Mouse (Mus musculus): ENCODE measurements around the gene Dnajc14. TPM values are rescaled to one million over a fixed set of nuclear protein-coding genes. Genes with fewer than 3 reads are reported as not detected.

The Dnajc14 gene
- polyA plus RNA-seq, 1 experiment = 41.3 TPM

DNA sequence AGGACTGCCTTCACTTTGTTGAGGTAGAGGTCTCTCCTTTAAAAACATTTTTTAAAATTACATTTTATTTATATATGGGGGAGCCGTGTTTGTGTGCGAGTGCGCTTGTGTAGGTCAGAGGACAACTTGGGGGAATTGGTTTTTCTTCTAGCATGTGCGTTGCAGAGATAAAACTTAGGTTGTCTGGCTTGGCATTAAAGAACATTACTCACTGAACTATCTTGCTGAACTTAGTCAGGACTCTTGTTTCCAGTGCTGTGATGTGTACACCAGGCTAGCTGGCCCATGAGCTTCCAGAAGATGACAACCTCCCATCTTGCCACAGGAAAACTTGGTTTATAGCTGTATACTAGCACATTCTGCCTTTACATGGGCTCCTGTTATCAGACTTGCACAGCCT is 42.8 kb downstream of the Dnajc14 start:
- peaks cover 69% of the 10 kb centered on the region for H3K36me3 ChIP-seq (ENCODE audit: control insufficient read depth, insufficient read depth, low read length, poor library complexity, severe bottlenecking)
- no peaks in the 10 kb centered on the region for H3K27me3 ChIP-seq (ENCODE audit: control insufficient read depth, insufficient read depth, low read length, poor library complexity, severe bottlenecking)
- no peaks in the 10 kb centered on the region for H3K9me3 ChIP-seq (replicated peaks; ENCODE audit: control insufficient read depth, insufficient read depth, low read length, poor library complexity, severe bottlenecking)
- H3K27ac ChIP-seq (ENCODE audit: insufficient read depth, low read length) = no peak overlapping the region
- H3K9ac ChIP-seq (ENCODE audit: low read depth, poor library complexity, severe bottlenecking) = no peak overlapping the region
- TF ChIP-seq POLR2A (IDR thresholded peaks at IDR 0.05; ENCODE audit: insufficient read depth, low read length) (no peak), EP300 (IDR thresholded peaks at IDR 0.05; ENCODE audit: insufficient read depth, low read depth, low read length) (no peak), CTCF (IDR thresholded peaks at IDR 0.05; ENCODE audit: low read depth, low read length) (no peak)
- no peaks in the 10 kb centered on the region for H3K4me1 ChIP-seq (ENCODE audit: control insufficient read depth, insufficient read depth, low read length)
- no peak overlapping the region for H3K4me3 ChIP-seq (ENCODE audit: low read depth, low read length)

- Histone ChIP-seq H3K27ac (ENCODE audit: insufficient read depth, low read length) (no peak overlapping the region), H3K4me3 (ENCODE audit: low read depth, low read length) (no peak overlapping the region), H3K9ac (ENCODE audit: low read depth, poor library complexity, severe bottlenecking) (no peak overlapping the region), H3K36me3 (ENCODE audit: control insufficient read depth, insufficient read depth, low read length, poor library complexity, severe bottlenecking) (peaks cover 64% of the 10 kb centered on the region), H3K9me3 (replicated peaks; ENCODE audit: control insufficient read depth, insufficient read depth, low read length, poor library complexity, severe bottlenecking) (no peaks in the 10 kb centered on the region), H3K27me3 (ENCODE audit: control insufficient read depth, insufficient read depth, low read length, poor library complexity, severe bottlenecking) (no peaks in the 10 kb centered on the region), H3K4me1 (ENCODE audit: control insufficient read depth, insufficient read depth, low read length) (no peaks in the 10 kb centered on the region)
- no peak for TF ChIP-seq EP300 (IDR thresholded peaks at IDR 0.05; ENCODE audit: insufficient read depth, low read depth, low read length)
- TF ChIP-seq POLR2A (IDR thresholded peaks at IDR 0.05; ENCODE audit: insufficient read depth, low read length) = no peak
- no peak for TF ChIP-seq CTCF (IDR thresholded peaks at IDR 0.05; ENCODE audit: low read depth, low read length)
Measured at GRCm38 (mm10) chr10:128848426-128848825, 44.6 kb downstream of the Dnajc14 start.

- Histone ChIP-seq H3K4me1 (ENCODE audit: control insufficient read depth, insufficient read depth, low read length) (no peaks in the 10 kb centered on the region), H3K9ac (ENCODE audit: low read depth, poor library complexity, severe bottlenecking) (no peak overlapping the region), H3K4me3 (ENCODE audit: low read depth, low read length) (no peak overlapping the region), H3K27ac (ENCODE audit: insufficient read depth, low read length) (no peak overlapping the region), H3K27me3 (ENCODE audit: control insufficient read depth, insufficient read depth, low read length, poor library complexity, severe bottlenecking) (no peaks in the 10 kb centered on the region), H3K36me3 (ENCODE audit: control insufficient read depth, insufficient read depth, low read length, poor library complexity, severe bottlenecking) (peaks cover 62% of the 10 kb centered on the region), H3K9me3 (replicated peaks; ENCODE audit: control insufficient read depth, insufficient read depth, low read length, poor library complexity, severe bottlenecking) (no peaks in the 10 kb centered on the region)
- no peak for TF ChIP-seq EP300 (IDR thresholded peaks at IDR 0.05; ENCODE audit: insufficient read depth, low read depth, low read length)
- TF ChIP-seq CTCF (IDR thresholded peaks at IDR 0.05; ENCODE audit: low read depth, low read length) = no peak
- TF ChIP-seq POLR2A (IDR thresholded peaks at IDR 0.05; ENCODE audit: insufficient read depth, low read length) = no peak
Measured at GRCm38 (mm10) chr10:128850339-128850738, 46.5 kb downstream of the Dnajc14 start.

GRCm38 (mm10) chr10:128861176-128861575 is 57.3 kb downstream of the Dnajc14 start:
- Histone ChIP-seq H3K9ac (ENCODE audit: low read depth, poor library complexity, severe bottlenecking) (no peak overlapping the region), H3K9me3 (replicated peaks; ENCODE audit: control insufficient read depth, insufficient read depth, low read length, poor library complexity, severe bottlenecking) (no peaks in the 10 kb centered on the region), H3K4me3 (ENCODE audit: low read depth, low read length) (no peak overlapping the region), H3K4me1 (ENCODE audit: control insufficient read depth, insufficient read depth, low read length) (no peaks in the 10 kb centered on the region), H3K27me3 (ENCODE audit: control insufficient read depth, insufficient read depth, low read length, poor library complexity, severe bottlenecking) (no peaks in the 10 kb centered on the region), H3K36me3 (ENCODE audit: control insufficient read depth, insufficient read depth, low read length, poor library complexity, severe bottlenecking) (peaks cover 61% of the 10 kb centered on the region), H3K27ac (ENCODE audit: insufficient read depth, low read length) (no peak overlapping the region)
- no peak for TF ChIP-seq CTCF (IDR thresholded peaks at IDR 0.05; ENCODE audit: low read depth, low read length)
- TF ChIP-seq EP300 (IDR thresholded peaks at IDR 0.05; ENCODE audit: insufficient read depth, low read depth, low read length) = no peak
- TF ChIP-seq POLR2A (IDR thresholded peaks at IDR 0.05; ENCODE audit: insufficient read depth, low read length) = no peak

GRCm38 (mm10) chr10:128866042-128866441 is 62.2 kb downstream of the Dnajc14 start:
- TF ChIP-seq CTCF (IDR thresholded peaks at IDR 0.05; ENCODE audit: low read depth, low read length) = no peak
- no peak for TF ChIP-seq POLR2A (IDR thresholded peaks at IDR 0.05; ENCODE audit: insufficient read depth, low read length)
- TF ChIP-seq EP300 (IDR thresholded peaks at IDR 0.05; ENCODE audit: insufficient read depth, low read depth, low read length) = no peak
- Histone ChIP-seq H3K36me3 (ENCODE audit: control insufficient read depth, insufficient read depth, low read length, poor library complexity, severe bottlenecking) (peaks cover 47% of the 10 kb centered on the region), H3K9me3 (replicated peaks; ENCODE audit: control insufficient read depth, insufficient read depth, low read length, poor library complexity, severe bottlenecking) (no peaks in the 10 kb centered on the region), H3K27ac (ENCODE audit: insufficient read depth, low read length) (no peak overlapping the region), H3K4me1 (ENCODE audit: control insufficient read depth, insufficient read depth, low read length) (peaks cover 1% of the 10 kb centered on the region), H3K27me3 (ENCODE audit: control insufficient read depth, insufficient read depth, low read length, poor library complexity, severe bottlenecking) (no peaks in the 10 kb centered on the region), H3K4me3 (ENCODE audit: low read depth, low read length) (no peak overlapping the region), H3K9ac (ENCODE audit: low read depth, poor library complexity, severe bottlenecking) (no peak overlapping the region)

DNA sequence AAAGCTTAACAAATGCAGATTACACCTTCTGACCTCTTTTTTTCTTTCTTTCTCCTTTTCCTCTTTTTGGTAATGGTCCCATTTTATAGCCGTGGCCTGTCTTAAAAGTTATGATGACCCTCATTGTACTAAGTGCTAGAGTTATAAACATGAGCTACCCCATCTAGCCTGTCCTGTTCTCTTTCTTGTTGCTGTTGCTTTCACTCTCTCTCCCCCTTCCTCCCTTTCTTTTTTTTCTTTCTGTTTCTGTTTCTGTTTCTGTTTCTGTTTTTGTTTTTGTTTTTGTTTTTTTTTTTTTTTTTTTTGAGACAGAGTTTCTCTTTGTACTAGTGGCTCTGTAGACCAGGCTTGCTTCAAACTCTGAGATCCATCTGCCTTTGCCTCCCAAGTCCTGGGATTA is 62.7 kb downstream of the Dnajc14 start:
- Histone ChIP-seq H3K27me3 (ENCODE audit: control insufficient read depth, insufficient read depth, low read length, poor library complexity, severe bottlenecking) (no peaks in the 10 kb centered on the region), H3K36me3 (ENCODE audit: control insufficient read depth, insufficient read depth, low read length, poor library complexity, severe bottlenecking) (peaks cover 48% of the 10 kb centered on the region), H3K4me1 (ENCODE audit: control insufficient read depth, insufficient read depth, low read length) (peaks cover 1% of the 10 kb centered on the region), H3K9ac (ENCODE audit: low read depth, poor library complexity, severe bottlenecking) (no peak overlapping the region), H3K4me3 (ENCODE audit: low read depth, low read length) (no peak overlapping the region), H3K9me3 (replicated peaks; ENCODE audit: control insufficient read depth, insufficient read depth, low read length, poor library complexity, severe bottlenecking) (no peaks in the 10 kb centered on the region), H3K27ac (ENCODE audit: insufficient read depth, low read length) (no peak overlapping the region)
- no peak for TF ChIP-seq CTCF (IDR thresholded peaks at IDR 0.05; ENCODE audit: low read depth, low read length)

Other genes with a start within 250 kb of the Dnajc14 start
- gene Pa2g4, start 238.1 kb upstream of the Dnajc14 start, polyA plus RNA-seq (2011; ENCODE audit: insufficient read depth, insufficient read length, low read depth, missing spikeins) = 366 and 396 TPM in 2 replicates
- 39.4 and 41.7 TPM in 2 replicates for gene Erbb3, start 214.4 kb upstream of the Dnajc14 start, polyA plus RNA-seq (2011; ENCODE audit: insufficient read depth, insufficient read length, low read depth, missing spikeins)
- gene Rps26, start 177.3 kb upstream of the Dnajc14 start, polyA plus RNA-seq (2011; ENCODE audit: insufficient read depth, insufficient read length, low read depth, missing spikeins) = 1,832 and 1,959 TPM in 2 replicates
- gene Ikzf4, start 158.1 kb upstream of the Dnajc14 start, polyA plus RNA-seq (2011; ENCODE audit: insufficient read depth, insufficient read length, low read depth, missing spikeins) = 9.8 and 11.6 TPM in 2 replicates
- gene Suox, start 130.0 kb upstream of the Dnajc14 start, polyA plus RNA-seq (2011; ENCODE audit: insufficient read depth, insufficient read length, low read depth, missing spikeins) = 14.3 and 14.4 TPM in 2 replicates
- 79.0 and 83.6 TPM in 2 replicates for gene Rab5b, start 107.8 kb upstream of the Dnajc14 start, polyA plus RNA-seq (2011; ENCODE audit: insufficient read depth, insufficient read length, low read depth, missing spikeins)
- 3.0 TPM in 2 replicates for gene Pmel, start 99.9 kb upstream of the Dnajc14 start, polyA plus RNA-seq (2011; ENCODE audit: insufficient read depth, insufficient read length, low read depth, missing spikeins)
- gene Cdk2, start 99.0 kb upstream of the Dnajc14 start, polyA plus RNA-seq (2011; ENCODE audit: insufficient read depth, insufficient read length, low read depth, missing spikeins) = 81.4 and 82.7 TPM in 2 replicates
- gene Dgka, start 59.2 kb upstream of the Dnajc14 start, polyA plus RNA-seq (2011; ENCODE audit: insufficient read depth, insufficient read length, low read depth, missing spikeins) = 44.7 and 46.7 TPM in 2 replicates
- 53.8 and 56.0 TPM in 2 replicates for gene Pym1, start 56.2 kb upstream of the Dnajc14 start, polyA plus RNA-seq (2011; ENCODE audit: insufficient read depth, insufficient read length, low read depth, missing spikeins)
- gene Mmp19, start 13.2 kb upstream of the Dnajc14 start, polyA plus RNA-seq (2011; ENCODE audit: insufficient read depth, insufficient read length, low read depth, missing spikeins) = 0.46 and 1.5 TPM in 2 replicates
- 12.3 and 12.6 TPM in 2 replicates for gene Tmem198b, start 308 bp downstream of the Dnajc14 start, polyA plus RNA-seq (2011; ENCODE audit: insufficient read depth, insufficient read length, low read depth, missing spikeins)
- gene Sarnp, start 13.3 kb downstream of the Dnajc14 start, polyA plus RNA-seq (2011; ENCODE audit: insufficient read depth, insufficient read length, low read depth, missing spikeins) = 269 and 288 TPM in 2 replicates
- gene Ormdl2, start 17.6 kb downstream of the Dnajc14 start, polyA plus RNA-seq (2011; ENCODE audit: insufficient read depth, insufficient read length, low read depth, missing spikeins) = 63.2 and 69.2 TPM in 2 replicates
- 2.8 and 3.0 TPM in 2 replicates for gene Gdf11, start 87.7 kb downstream of the Dnajc14 start, polyA plus RNA-seq (2011; ENCODE audit: insufficient read depth, insufficient read length, low read depth, missing spikeins)
- gene Cd63, start 96.9 kb downstream of the Dnajc14 start, polyA plus RNA-seq (2011; ENCODE audit: insufficient read depth, insufficient read length, low read depth, missing spikeins) = 116 and 130 TPM in 2 replicates
- gene Rdh5, start 118.8 kb downstream of the Dnajc14 start, polyA plus RNA-seq (2011; ENCODE audit: insufficient read depth, insufficient read length, low read depth, missing spikeins) = 3.5 and 3.9 TPM in 2 replicates
- gene Bloc1s1, start 120.0 kb downstream of the Dnajc14 start, polyA plus RNA-seq (2011; ENCODE audit: insufficient read depth, insufficient read length, low read depth, missing spikeins) = 36.7 and 44.5 TPM in 2 replicates
- 1.6 and 3.2 TPM in 2 replicates for gene Itga7, start 129.8 kb downstream of the Dnajc14 start, polyA plus RNA-seq (2011; ENCODE audit: insufficient read depth, insufficient read length, low read depth, missing spikeins)
- gene Mettl7b, start 156.9 kb downstream of the Dnajc14 start, polyA plus RNA-seq (2011; ENCODE audit: insufficient read depth, insufficient read length, low read depth, missing spikeins) = not detected in 2 replicates
- not detected in 2 replicates for gene Olfr9, start 185.4 kb downstream of the Dnajc14 start, polyA plus RNA-seq (2011; ENCODE audit: insufficient read depth, insufficient read length, low read depth, missing spikeins)
- gene Olfr763, start 206.7 kb downstream of the Dnajc14 start, polyA plus RNA-seq (2011; ENCODE audit: insufficient read depth, insufficient read length, low read depth, missing spikeins) = not detected in 2 replicates
- gene Olfr764-ps1, start 235.8 kb downstream of the Dnajc14 start, polyA plus RNA-seq (2011; ENCODE audit: insufficient read depth, insufficient read length, low read depth, missing spikeins) = not detected in 2 replicates
- gene Olfr765, start 245.9 kb downstream of the Dnajc14 start, polyA plus RNA-seq (2011; ENCODE audit: insufficient read depth, insufficient read length, low read depth, missing spikeins) = not detected in 2 replicates